Mouse (Mus musculus) bone marrow, adult 2 months (tissue): ENCODE results near the gene Helb. TPM values are rescaled to one million over a fixed set of nuclear protein-coding genes. Genes with fewer than 3 reads are reported as not detected.
A peak's percentile ranks its signal among the peaks of the same experiment; 100 is the strongest.

Experiments
- H3K27ac ChIP-seq: fragments of 200-500 bp; 2 replicates; pipeline ENCODE4 v1.5.1; 2012; ENCODE audit warnings: low read depth, mild to moderate bottlenecking, control low read depth, inconsistent platforms, low read length; ENCODE audit not compliant: control insufficient read depth, poor library complexity, insufficient read depth
- H3K4me1 ChIP-seq: fragments of 200-500 bp; 2 replicates; pipeline ENCODE4 v1.6.1; 2011; ENCODE audit warnings: low read length; ENCODE audit not compliant: control insufficient read depth, insufficient read depth
- H3K4me3 ChIP-seq: fragments of 200-500 bp; replicated peaks from 2 replicates; pipeline ENCODE3; 2011; ENCODE audit warnings: mild to moderate bottlenecking, low read depth, low read length, control low read depth; ENCODE audit not compliant: control insufficient read depth
- CTCF ChIP-seq: fragments of 200-500 bp; IDR thresholded peaks from 2 replicates; pipeline ENCODE4 v1.5.1; 2011; ENCODE audit warnings: low read length, control low read depth; ENCODE audit not compliant: control insufficient read depth, insufficient read depth
- POLR2A ChIP-seq: fragments of 200-500 bp; IDR thresholded peaks from 2 replicates; pipeline ENCODE4 v1.6.1; 2011; ENCODE audit warnings: low read depth, mild to moderate bottlenecking, control low read depth, low read length, borderline replicate concordance; ENCODE audit not compliant: control insufficient read depth
- WGBS: fragments of 180-500 bp; shearing (Covaris S2); methylation state at CpG from one replicate; pipeline ENCODE4 v1.1.7; 2018; 5-methylcytosine and 5-hydroxymethylcytosine counted together
- polyA plus RNA-seq: library from polyadenylated mRNA; stranded (reverse); fragments of >200 nt; gene quantifications from 2 replicates; pipeline ENCODE4 v1.2.4, GENCODE M21; 2011; ENCODE audit warnings: low replicate concordance; ENCODE audit not compliant: missing spikeins, insufficient read depth, insufficient read length

The Helb gene
- 17.6 TPM in 2 replicates for polyA plus RNA-seq

DNA sequence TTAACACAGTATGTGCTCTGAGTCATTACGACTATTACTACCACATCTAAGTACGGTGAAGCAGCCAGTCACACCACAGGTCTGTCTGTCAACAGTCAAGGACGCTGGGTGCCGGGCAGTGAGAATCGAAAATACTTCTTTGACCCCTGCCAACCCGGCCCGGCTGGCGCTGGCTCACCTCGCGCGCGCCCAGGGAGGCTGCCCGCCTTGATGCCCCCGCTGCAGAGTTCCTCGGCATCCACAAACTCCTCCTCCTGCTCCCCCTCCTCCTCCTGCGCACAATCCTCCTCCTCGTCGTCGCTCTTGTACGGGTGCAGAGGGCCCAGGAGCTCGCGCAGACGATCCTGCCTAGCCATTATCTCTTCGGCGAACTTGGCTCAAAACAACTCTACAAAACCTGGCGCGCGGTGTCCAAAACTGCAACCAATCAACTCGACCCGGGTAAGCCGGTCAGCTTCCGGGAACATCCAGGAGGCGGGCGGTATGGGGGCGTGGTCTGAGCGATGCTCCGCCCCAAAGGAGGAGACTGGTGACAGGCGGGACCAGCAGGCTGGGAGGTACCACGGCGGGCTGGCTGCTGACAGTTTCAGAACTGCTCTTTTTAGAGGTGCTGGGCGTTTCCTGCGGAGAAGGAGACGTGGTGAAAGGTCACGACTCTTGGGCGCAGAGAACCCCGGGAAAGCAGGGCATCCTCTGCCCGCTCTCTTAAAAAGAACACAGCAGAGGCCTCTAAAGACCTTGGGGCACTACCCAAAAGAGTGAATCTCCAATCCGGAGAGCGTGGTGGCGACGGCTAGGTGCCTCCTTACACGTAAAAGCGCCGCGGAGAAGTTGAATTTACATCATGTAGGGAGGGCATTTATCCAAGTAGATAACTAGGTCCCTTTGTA, at the start of gene Helb:
Helb (minus strand) TSS at position 481 of the 890 bp plus-strand sequence.
- no peaks in the 10 kb centered on the region; the same call in 1 of the 2 replicates for H3K4me1 ChIP-seq
- WGBS: under 1% methylated on average over 55 of the region's 55 CpGs
- peak within 1 kb of the TSS; percentile 96 for H3K4me3 ChIP-seq
- H3K27ac ChIP-seq: peak within 1 kb of the TSS; percentile 96
- TF ChIP-seq CTCF (no peak; the same call in 1 of the 2 replicates), POLR2A (peak; percentile 54; the same call in 1 of the 2 replicates)

DNA sequence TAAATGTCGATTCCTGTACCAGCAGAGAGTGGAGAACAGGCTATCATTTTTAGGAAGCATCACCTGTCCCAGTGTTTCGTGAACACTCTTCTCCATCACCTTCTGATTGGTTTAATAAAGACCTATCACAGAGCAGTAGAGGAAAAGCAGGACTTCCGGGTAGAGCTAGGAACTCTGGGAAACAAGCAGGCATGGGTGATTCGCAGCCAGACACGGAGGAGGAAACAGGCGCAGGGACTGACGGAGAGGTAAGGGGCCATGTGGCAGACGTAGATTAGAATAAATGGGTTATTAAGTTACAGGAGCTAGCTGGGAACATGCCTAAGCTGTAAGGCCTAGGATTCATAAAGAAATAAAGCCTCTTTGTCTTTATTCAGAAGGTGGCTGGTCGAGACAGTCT, 47.7 kb upstream of the Helb start:
- Histone ChIP-seq H3K4me1 (peaks cover 2% of the 10 kb centered on the region; the same call in 1 of the 2 replicates), H3K4me3 (no peak overlapping the region), H3K27ac (no peak overlapping the region)
- TF ChIP-seq POLR2A: no peak
- no peak for TF ChIP-seq CTCF
- WGBS: 86% methylated on average over 9 of the region's 9 CpGs

DNA sequence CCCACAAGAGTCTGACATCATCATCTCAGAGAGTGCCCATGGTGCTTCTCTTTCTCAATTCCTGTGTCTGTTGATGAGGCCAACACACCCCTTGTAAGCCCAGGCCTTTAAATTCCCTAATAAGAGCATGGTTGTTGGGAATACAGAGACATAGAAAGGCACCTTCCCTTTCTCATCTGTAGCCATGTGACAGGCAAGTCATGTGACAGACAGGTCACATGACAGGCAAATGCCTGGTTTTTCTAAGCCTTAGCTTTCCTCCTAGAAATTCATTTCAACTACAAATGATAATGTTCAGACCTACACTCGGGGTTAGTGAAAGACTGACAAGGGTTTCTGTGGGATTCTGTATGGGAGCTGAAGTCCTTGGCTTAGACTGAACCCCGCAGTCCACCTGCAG, 41.1 kb upstream of the Helb start:
- WGBS: 81% methylated on average over 2 of the region's 2 CpGs
- no peak for TF ChIP-seq CTCF
- no peak for TF ChIP-seq POLR2A
- Histone ChIP-seq H3K4me1 (no peaks in the 10 kb centered on the region), H3K27ac (no peak overlapping the region), H3K4me3 (no peak overlapping the region)

- Histone ChIP-seq H3K4me1 (no peaks in the 10 kb centered on the region), H3K4me3 (no peak overlapping the region), H3K27ac (no peak overlapping the region)
- TF ChIP-seq CTCF: no peak
- TF ChIP-seq POLR2A: no peak
- 85% methylated on average over 7 of the region's 7 CpGs for WGBS
Observed at GRCm38 (mm10) chr10:120151672-120152071, 38.9 kb upstream of the Helb start.

GRCm38 (mm10) chr10:120140916-120141516, 28.2 kb upstream of the Helb start:
- H3K4me1 ChIP-seq: no peaks in the 10 kb centered on the region
- H3K4me3 ChIP-seq: no peak overlapping the region
- H3K27ac ChIP-seq: peak overlapping the region; percentile 64
- WGBS: 10% methylated on average over 10 of the region's 10 CpGs
- TF ChIP-seq CTCF (no peak), POLR2A (no peak)

DNA sequence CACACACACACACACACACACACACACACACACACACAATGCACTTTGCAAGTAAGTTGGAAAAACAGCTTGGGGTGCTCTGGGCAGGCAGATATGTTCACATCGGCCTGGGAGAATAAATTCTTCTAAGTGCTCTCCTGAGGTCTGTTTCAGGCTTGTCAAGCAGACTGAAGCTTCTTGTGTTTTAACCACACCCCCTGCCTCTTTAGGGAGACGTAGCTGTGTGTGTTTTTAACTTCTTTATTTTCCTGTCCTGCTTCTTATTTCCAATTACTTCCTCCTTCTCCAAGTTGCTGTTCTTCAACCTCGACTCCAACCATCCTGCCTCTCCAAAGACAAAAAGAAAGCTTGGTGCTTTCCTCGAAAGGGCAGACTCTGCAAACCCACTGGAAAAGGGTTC, 27.4 kb upstream of the Helb start:
- Histone ChIP-seq H3K4me1 (no peaks in the 10 kb centered on the region), H3K27ac (peak overlapping the region; percentile 14; the same call in 1 of the 2 replicates), H3K4me3 (no peak overlapping the region)
- TF ChIP-seq POLR2A (no peak), CTCF (no peak)
- WGBS: 17% methylated on average over 4 of the region's 4 CpGs

GRCm38 (mm10) chr10:120136020-120136562, 23.3 kb upstream of the Helb start:
- TF ChIP-seq POLR2A: no peak
- no peak for TF ChIP-seq CTCF
- 28% methylated on average over 12 of the region's 12 CpGs for WGBS
- peaks cover 3% of the 10 kb centered on the region; the same call in 1 of the 2 replicates for H3K4me1 ChIP-seq
- H3K27ac ChIP-seq: no peak overlapping the region
- no peak overlapping the region for H3K4me3 ChIP-seq

DNA sequence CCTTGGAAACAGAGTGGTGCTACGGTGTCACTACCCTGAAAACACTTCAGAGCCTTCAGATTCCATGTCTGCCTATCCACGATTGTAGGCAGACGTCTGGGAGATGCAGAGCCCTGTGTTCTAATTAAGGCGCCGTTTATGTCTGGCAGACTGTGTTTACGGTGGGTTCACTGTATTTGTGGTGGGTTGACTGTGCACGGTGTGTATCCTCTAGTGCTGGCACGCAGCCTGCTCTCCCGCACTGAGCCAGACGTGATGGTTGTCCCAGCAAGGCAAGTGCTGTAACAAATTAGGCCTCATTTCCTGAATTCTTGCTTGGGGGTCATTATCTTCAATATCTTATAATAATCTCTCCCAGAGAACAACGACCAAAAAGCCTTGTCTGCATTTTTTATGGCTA, 20.9 kb upstream of the Helb start:
- WGBS: 59% methylated on average over 11 of the region's 11 CpGs
- Histone ChIP-seq H3K4me1 (peaks cover 3% of the 10 kb centered on the region; the same call in 1 of the 2 replicates), H3K4me3 (no peak overlapping the region), H3K27ac (no peak overlapping the region)
- TF ChIP-seq CTCF: no peak
- TF ChIP-seq POLR2A: no peak
